Mouse (Mus musculus) E14TG2a.4 (cell line): ENCODE results near the gene Pspc1.
A peak's percentile ranks its signal among the peaks of the same experiment; 100 is the strongest.
"Not testable (repeated sequence)": the region's sequence is repeated elsewhere in the genome, so short reads cannot be mapped to it uniquely, and the experiment has no call there.

ENCODE experiments used
- H3K27me3 ChIP-seq: 2 replicates; pipeline ENCODE4 v1.6.1; 2014; ENCODE audit warnings: low read length, control low read depth; ENCODE audit not compliant: insufficient read depth
- H3K36me3 ChIP-seq: 2 replicates; pipeline ENCODE4 v1.6.1; 2014; ENCODE audit warnings: low read length, control low read depth; ENCODE audit not compliant: insufficient read depth
- H3K4me1 ChIP-seq: replicated peaks from 2 replicates; pipeline ENCODE4 v1.6.1; 2014; ENCODE audit warnings: low read depth, low read length, control low read depth
- H3K4me3 ChIP-seq: replicated peaks from 2 replicates; pipeline ENCODE4 v1.5.1; 2014; ENCODE audit warnings: mild to moderate bottlenecking, low read length
- H3K9me3 ChIP-seq: 2 replicates; pipeline ENCODE4 v1.6.1; 2014; ENCODE audit warnings: low read length, control low read depth
- CTCF ChIP-seq: conservative IDR thresholded peaks from 2 replicates; pipeline ENCODE4 v1.5.1; 2014; ENCODE audit warnings: low read length
- NANOG ChIP-seq: IDR thresholded peaks from 2 replicates; pipeline ENCODE4 v1.6.1; 2014; ENCODE audit warnings: borderline replicate concordance, low read length, mixed read lengths
- POU5F1 ChIP-seq: IDR thresholded peaks from 2 replicates; pipeline ENCODE4 v1.6.1; 2014; ENCODE audit warnings: low read length, borderline replicate concordance

The Pspc1 gene

GRCm38 (mm10) chr14:56778200-56778932 is at the start of gene Pspc1:
Gene Pspc1, minus strand, starts transcription at chr14:56778316.
- Histone ChIP-seq H3K4me1 (peaks cover 38% of the 10 kb centered on the region), H3K9me3 (no peaks in the 10 kb centered on the region), H3K27me3 (no peaks in the 10 kb centered on the region), H3K4me3 (peak within 1 kb of the TSS; percentile 99), H3K36me3 (peaks cover 27% of the 10 kb centered on the region)
- TF ChIP-seq NANOG (no peak), POU5F1 (no peak), CTCF (no peak)

GRCm38 (mm10) chr14:56824562-56824961 is 46.4 kb upstream of the Pspc1 start:
- Histone ChIP-seq H3K27me3 (peaks cover 3% of the 10 kb centered on the region; the same call in 1 of the 2 replicates), H3K36me3 (no peaks in the 10 kb centered on the region), H3K4me3 (no peak overlapping the region), H3K9me3 (peaks cover 6% of the 10 kb centered on the region), H3K4me1 (no peaks in the 10 kb centered on the region)
- TF ChIP-seq CTCF (peak; percentile 30), POU5F1 (no peak)

GRCm38 (mm10) chr14:56817616-56818015 is 39.5 kb upstream of the Pspc1 start:
- Histone ChIP-seq H3K36me3 (no peaks in the 10 kb centered on the region), H3K4me1 (peaks cover 18% of the 10 kb centered on the region), H3K27me3 (peaks cover 9% of the 10 kb centered on the region), H3K9me3 (no peaks in the 10 kb centered on the region), H3K4me3 (no peak overlapping the region)
- no peak for TF ChIP-seq CTCF
- no peak for TF ChIP-seq NANOG
- no peak for TF ChIP-seq POU5F1

- Histone ChIP-seq H3K36me3 (no peaks in the 10 kb centered on the region), H3K4me3 (no peak overlapping the region), H3K9me3 (no peaks in the 10 kb centered on the region), H3K4me1 (peaks cover 18% of the 10 kb centered on the region), H3K27me3 (peaks cover 9% of the 10 kb centered on the region)
- TF ChIP-seq NANOG, result no peak
- no peak for TF ChIP-seq POU5F1
- TF ChIP-seq CTCF, result no peak
These were observed 39.0 kb upstream of the Pspc1 start for GRCm38 (mm10) chr14:56817131-56817530.

- Histone ChIP-seq H3K27me3 (peaks cover 9% of the 10 kb centered on the region), H3K4me1 (peaks cover 18% of the 10 kb centered on the region), H3K4me3 (no peak overlapping the region), H3K36me3 (no peaks in the 10 kb centered on the region), H3K9me3 (no peaks in the 10 kb centered on the region)
- TF ChIP-seq CTCF, result no peak
These were observed 38.4 kb upstream of the Pspc1 start for GRCm38 (mm10) chr14:56816541-56816940.

- Histone ChIP-seq H3K4me1 (peaks cover 24% of the 10 kb centered on the region), H3K27me3 (peaks cover 9% of the 10 kb centered on the region), H3K36me3 (peaks cover 13% of the 10 kb centered on the region), H3K9me3 (no peaks in the 10 kb centered on the region), H3K4me3 (peak overlapping the region; percentile 85)
- peak; percentile 62 for TF ChIP-seq CTCF
- TF ChIP-seq POU5F1, result no peak
- TF ChIP-seq NANOG, result no peak
These were observed 34.5 kb upstream of the Pspc1 start for GRCm38 (mm10) chr14:56812520-56813036.

- Histone ChIP-seq H3K4me1 (peaks cover 16% of the 10 kb centered on the region), H3K4me3 (peak within 1 kb of the TSS; percentile 85), H3K36me3 (peaks cover 13% of the 10 kb centered on the region)
- H3K27me3 ChIP-seq, H3K9me3 ChIP-seq: not testable (repeated sequence)
These were observed 33.7 kb upstream of the Pspc1 start, which contains the start of gene Zmym5 for GRCm38 (mm10) chr14:56811701-56812339. Gene Zmym5, minus strand, starts transcription at chr14:56811716.

- peak overlapping the region; percentile 77 for H3K4me3 ChIP-seq
- H3K9me3 ChIP-seq, H3K27me3 ChIP-seq: not testable (repeated sequence)
- H3K4me1 ChIP-seq, result peaks cover 15% of the 10 kb centered on the region
- H3K36me3 ChIP-seq, result peaks cover 13% of the 10 kb centered on the region
These were observed 32.9 kb upstream of the Pspc1 start for GRCm38 (mm10) chr14:56810781-56811690.
